Mouse (Mus musculus): ENCODE results near the gene Nelfb. TPM values are rescaled to one million over a fixed set of nuclear protein-coding genes. Genes with fewer than 3 reads are reported as not detected.

Gene Nelfb
- polyA plus RNA-seq, 1 experiment, result 35.7 TPM

- H3K4me1 ChIP-seq (ENCODE audit: control insufficient read depth, insufficient read depth, low read length), result peaks cover 13% of the 10 kb centered on the region; the same call in 1 of the 2 replicates
- H3K27ac ChIP-seq (ENCODE audit: insufficient read depth, low read depth, low read length), result no peak within 1 kb of the TSS
- peak within 1 kb of the TSS; percentile 43 for H3K4me3 ChIP-seq (ENCODE audit: insufficient read depth, low read length)
- TF ChIP-seq POLR2A (IDR thresholded peaks at IDR 0.05; ENCODE audit: borderline replicate concordance, low read depth, low read length) (no peak), CTCF (IDR thresholded peaks at IDR 0.05; ENCODE audit: low read depth, low read length) (no peak)
Measured at GRCm38 (mm10) chr2:25242101-25242506, 30.8 kb upstream of the Nelfb start, which contains the start of the genes Rnf208 and Cysrt1. Gene Rnf208 (plus strand): TSS chr2:25242255. Gene Cysrt1 (minus strand): TSS chr2:25242452.

DNA sequence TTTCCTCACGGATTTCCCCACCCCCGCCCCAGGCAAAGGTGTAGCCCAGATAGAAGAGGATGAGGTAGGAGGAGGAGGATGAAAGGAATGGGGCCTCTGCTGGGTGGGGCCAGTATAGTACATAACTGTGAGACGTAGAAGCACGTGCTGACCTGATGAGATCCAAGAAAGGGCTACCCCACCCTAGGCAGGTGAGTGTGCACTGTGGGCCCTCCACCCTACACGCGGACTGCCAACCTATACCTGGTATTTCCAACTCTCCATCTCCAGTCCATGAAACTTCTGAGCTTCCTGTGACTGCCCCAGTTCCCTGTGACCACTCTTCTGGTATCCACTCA lies 30.1 kb upstream of the Nelfb start:
- TF ChIP-seq CTCF (IDR thresholded peaks at IDR 0.05; ENCODE audit: low read depth, low read length) (no peak), POLR2A (IDR thresholded peaks at IDR 0.05; ENCODE audit: borderline replicate concordance, low read depth, low read length) (no peak)
- H3K4me1 ChIP-seq (ENCODE audit: control insufficient read depth, insufficient read depth, low read length), result peaks cover 13% of the 10 kb centered on the region; the same call in 1 of the 2 replicates
- H3K27ac ChIP-seq (ENCODE audit: insufficient read depth, low read depth, low read length), result no peak overlapping the region
- peak overlapping the region; percentile 43 for H3K4me3 ChIP-seq (ENCODE audit: insufficient read depth, low read length)

DNA sequence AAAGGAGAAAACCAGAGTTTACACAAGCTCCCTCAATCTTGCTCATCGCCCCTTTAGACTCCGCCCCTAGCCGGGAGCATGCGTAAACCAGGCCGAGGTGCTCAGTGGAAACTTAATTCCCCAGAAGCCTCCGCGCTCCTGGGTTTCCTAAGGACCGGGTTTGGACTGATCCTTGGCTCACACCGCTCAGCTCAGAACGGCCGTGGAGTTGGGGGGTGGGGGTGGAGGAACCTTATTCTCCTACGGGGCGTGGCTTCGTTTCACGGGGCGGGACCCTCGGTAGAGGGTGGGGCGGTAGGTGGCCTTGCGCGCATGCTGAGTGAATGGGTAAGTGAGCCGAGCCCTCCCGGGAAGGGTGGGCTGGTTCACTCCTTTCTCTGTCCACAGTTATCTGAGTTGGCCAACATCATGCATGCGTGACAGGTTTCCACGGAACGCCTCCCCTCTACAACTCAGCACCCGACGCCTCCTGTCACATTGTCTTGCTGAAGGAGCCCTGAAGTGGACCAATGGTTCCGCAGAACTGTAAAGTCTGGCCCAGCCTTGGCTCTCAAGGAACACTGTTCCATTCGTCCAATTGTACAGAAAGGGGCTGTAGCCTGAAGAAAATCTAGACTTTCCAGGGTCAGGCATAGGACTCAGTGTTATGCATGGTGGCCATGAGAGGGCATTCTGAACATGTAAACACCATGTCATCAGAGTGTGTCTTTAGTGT lies 29.6 kb upstream of the Nelfb start:
- Histone ChIP-seq H3K4me1 (ENCODE audit: control insufficient read depth, insufficient read depth, low read length) (peaks cover 13% of the 10 kb centered on the region; the same call in 1 of the 2 replicates), H3K27ac (ENCODE audit: insufficient read depth, low read depth, low read length) (no peak overlapping the region), H3K4me3 (ENCODE audit: insufficient read depth, low read length) (peak overlapping the region; percentile 43)
- no peak for TF ChIP-seq POLR2A (IDR thresholded peaks at IDR 0.05; ENCODE audit: borderline replicate concordance, low read depth, low read length)
- TF ChIP-seq CTCF (IDR thresholded peaks at IDR 0.05; ENCODE audit: low read depth, low read length), result no peak

DNA sequence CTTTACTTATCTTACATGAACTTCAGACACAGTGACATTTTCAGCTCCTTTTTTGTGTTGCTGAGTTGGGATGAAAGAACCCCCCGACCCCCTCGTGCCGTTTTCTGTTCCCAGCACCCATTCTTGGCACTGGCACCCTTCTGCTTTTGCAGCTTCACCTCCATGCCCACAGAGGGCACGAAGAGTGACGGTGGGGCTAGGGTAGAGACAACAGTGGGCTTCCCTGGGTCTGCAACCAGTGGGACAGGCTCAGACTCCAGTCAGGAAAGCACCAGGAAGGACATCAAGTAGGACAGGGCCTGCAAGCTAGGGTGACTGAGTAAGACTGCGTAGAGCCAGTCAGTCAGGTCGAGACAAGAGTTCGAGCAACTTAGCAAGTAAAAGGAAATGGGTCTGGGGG lies 29.0 kb upstream of the Nelfb start:
- peak overlapping the region; percentile 43 for H3K4me3 ChIP-seq (ENCODE audit: insufficient read depth, low read length)
- no peak overlapping the region for H3K27ac ChIP-seq (ENCODE audit: insufficient read depth, low read depth, low read length)
- TF ChIP-seq POLR2A (IDR thresholded peaks at IDR 0.05; ENCODE audit: borderline replicate concordance, low read depth, low read length) (no peak), CTCF (IDR thresholded peaks at IDR 0.05; ENCODE audit: low read depth, low read length) (no peak)
- peaks cover 13% of the 10 kb centered on the region; the same call in 1 of the 2 replicates for H3K4me1 ChIP-seq (ENCODE audit: control insufficient read depth, insufficient read depth, low read length)

DNA sequence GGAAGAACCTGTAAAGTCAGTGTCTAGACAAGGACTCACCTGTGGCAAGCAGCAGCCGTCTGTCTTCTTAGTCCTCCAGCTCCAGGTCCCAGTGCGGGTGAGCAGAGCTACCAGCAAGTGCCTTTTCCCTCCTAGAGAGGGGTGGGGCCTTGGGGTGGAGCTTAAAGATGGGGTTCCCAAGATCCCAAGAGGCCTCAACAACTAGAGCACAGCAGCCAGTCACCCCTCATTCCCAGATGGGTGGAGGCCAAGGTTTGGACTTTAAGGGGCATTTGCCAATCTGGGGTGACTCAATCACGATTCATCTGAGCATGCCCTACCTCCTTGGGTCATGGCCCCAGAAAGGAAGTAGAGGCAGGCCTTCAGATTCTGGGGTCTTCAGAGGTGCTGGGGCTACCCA lies 28.5 kb upstream of the Nelfb start:
- H3K4me1 ChIP-seq (ENCODE audit: control insufficient read depth, insufficient read depth, low read length), result peaks cover 13% of the 10 kb centered on the region; the same call in 1 of the 2 replicates
- H3K27ac ChIP-seq (ENCODE audit: insufficient read depth, low read depth, low read length), result no peak overlapping the region
- H3K4me3 ChIP-seq (ENCODE audit: insufficient read depth, low read length), result no peak overlapping the region
- TF ChIP-seq POLR2A (IDR thresholded peaks at IDR 0.05; ENCODE audit: borderline replicate concordance, low read depth, low read length), result no peak
- TF ChIP-seq CTCF (IDR thresholded peaks at IDR 0.05; ENCODE audit: low read depth, low read length), result 0 out of 2 replicates have a peak, but pooled peaks have one; percentile 12

GRCm38 (mm10) chr2:25238106-25238505 lies 26.8 kb upstream of the Nelfb start:
- Histone ChIP-seq H3K4me3 (ENCODE audit: insufficient read depth, low read length) (no peak overlapping the region), H3K27ac (ENCODE audit: insufficient read depth, low read depth, low read length) (no peak overlapping the region), H3K4me1 (ENCODE audit: control insufficient read depth, insufficient read depth, low read length) (peaks cover 13% of the 10 kb centered on the region; the same call in 1 of the 2 replicates)
- TF ChIP-seq POLR2A (IDR thresholded peaks at IDR 0.05; ENCODE audit: borderline replicate concordance, low read depth, low read length) (no peak), CTCF (IDR thresholded peaks at IDR 0.05; ENCODE audit: low read depth, low read length) (no peak)

DNA sequence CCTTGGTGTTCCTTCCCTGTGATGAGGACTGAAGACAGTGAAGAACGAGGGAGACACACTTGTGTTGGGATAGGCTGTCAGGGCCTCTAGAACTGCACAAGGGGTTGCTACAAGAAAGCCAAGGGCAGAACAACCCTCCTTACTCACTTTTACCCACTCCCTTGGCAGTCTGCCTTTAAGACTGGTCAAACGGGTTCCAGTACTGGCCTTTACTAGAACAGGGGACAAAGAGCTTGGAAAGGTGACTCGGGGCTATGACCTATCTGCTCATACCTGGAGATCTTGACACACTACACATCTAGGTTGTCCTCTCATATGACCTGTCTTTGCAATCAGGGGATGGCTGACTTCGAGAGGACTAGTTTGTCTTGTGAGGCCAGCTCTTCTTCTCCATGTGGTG lies 26.2 kb upstream of the Nelfb start:
- Histone ChIP-seq H3K4me3 (ENCODE audit: insufficient read depth, low read length) (no peak overlapping the region), H3K27ac (ENCODE audit: insufficient read depth, low read depth, low read length) (no peak overlapping the region), H3K4me1 (ENCODE audit: control insufficient read depth, insufficient read depth, low read length) (peaks cover 13% of the 10 kb centered on the region; the same call in 1 of the 2 replicates)
- TF ChIP-seq CTCF (IDR thresholded peaks at IDR 0.05; ENCODE audit: low read depth, low read length) (no peak), POLR2A (IDR thresholded peaks at IDR 0.05; ENCODE audit: borderline replicate concordance, low read depth, low read length) (no peak)

- H3K4me1 ChIP-seq (ENCODE audit: control insufficient read depth, insufficient read depth, low read length), result peaks cover 13% of the 10 kb centered on the region; the same call in 1 of the 2 replicates
- no peak within 1 kb of the TSS for H3K4me3 ChIP-seq (ENCODE audit: insufficient read depth, low read length)
- TF ChIP-seq CTCF (IDR thresholded peaks at IDR 0.05; ENCODE audit: low read depth, low read length) (no peak), POLR2A (IDR thresholded peaks at IDR 0.05; ENCODE audit: borderline replicate concordance, low read depth, low read length) (no peak)
- no peak within 1 kb of the TSS for H3K27ac ChIP-seq (ENCODE audit: insufficient read depth, low read depth, low read length)
Measured at GRCm38 (mm10) chr2:25236614-25237013, 25.3 kb upstream of the Nelfb start, which contains the start of gene Rnf224. Gene Rnf224 (minus strand): TSS chr2:25236787.

GRCm38 (mm10) chr2:25234551-25235220 lies 23.4 kb upstream of the Nelfb start:
- H3K4me1 ChIP-seq (ENCODE audit: control insufficient read depth, insufficient read depth, low read length), result no peaks in the 10 kb centered on the region
- no peak overlapping the region for H3K4me3 ChIP-seq (ENCODE audit: insufficient read depth, low read length)
- TF ChIP-seq POLR2A (IDR thresholded peaks at IDR 0.05; ENCODE audit: borderline replicate concordance, low read depth, low read length), result no peak
- no peak for TF ChIP-seq CTCF (IDR thresholded peaks at IDR 0.05; ENCODE audit: low read depth, low read length)
- H3K27ac ChIP-seq (ENCODE audit: insufficient read depth, low read depth, low read length), result no peak overlapping the region

GRCm38 (mm10) chr2:25234050-25234449 lies 22.8 kb upstream of the Nelfb start, which contains the start of gene Slc34a3:
Gene Slc34a3 (minus strand): TSS chr2:25234364.
- Histone ChIP-seq H3K27ac (ENCODE audit: insufficient read depth, low read depth, low read length) (no peak within 1 kb of the TSS), H3K4me1 (ENCODE audit: control insufficient read depth, insufficient read depth, low read length) (no peaks in the 10 kb centered on the region), H3K4me3 (ENCODE audit: insufficient read depth, low read length) (no peak within 1 kb of the TSS)
- TF ChIP-seq POLR2A (IDR thresholded peaks at IDR 0.05; ENCODE audit: borderline replicate concordance, low read depth, low read length), result no peak

Data from bone marrow macrophage, adult 2 months (primary cell).